Mouse (Mus musculus) liver, embryonic 11.5 days (tissue): ENCODE measurements at regions not wholly inside any gene's neighbourhood (a gene's known extent, or its start where the extent isn't known, plus 50 kb on each side); places are given as distances from the start of the nearest gene placed in this dataset.

Experiments
- ATAC-seq: fragments of 200-750 bp; cut with Nextera tagmentation; replicated peaks from 2 replicates; pipeline ENCODE4 v1.8.0; 2017; ENCODE audit warnings: moderate number of reproducible peaks, mild to moderate bottlenecking, moderate TSS enrichment, moderate library complexity; ENCODE audit not compliant: low FRiP score
- DNase-seq: peaks from one replicate; pipeline ENCODE4 v3.0.0-alpha.2; 2017; ENCODE audit warnings: low spot score
- H3K27ac ChIP-seq: fragments of 300-500 bp; sonication (generic); 2 replicates; pipeline ENCODE4 v1.5.1; 2014; ENCODE audit warnings: mild to moderate bottlenecking, low read depth, low read length, control low read depth
- H3K27me3 ChIP-seq: fragments of 300-500 bp; sonication (generic); replicated peaks from 2 replicates; pipeline ENCODE4 v1.6.1; 2014; ENCODE audit warnings: low read length, mixed read lengths; ENCODE audit not compliant: control insufficient read depth, insufficient read depth
- H3K36me3 ChIP-seq: fragments of 300-500 bp; sonication (generic); 2 replicates; pipeline ENCODE4 v1.6.1; 2014; ENCODE audit warnings: mild to moderate bottlenecking, low read length, moderate library complexity, mixed read lengths; ENCODE audit not compliant: control insufficient read depth, insufficient read depth
- H3K4me1 ChIP-seq: fragments of 300-500 bp; sonication (generic); replicated peaks from 2 replicates; pipeline ENCODE4 v1.6.1; 2014; ENCODE audit warnings: low read length, mixed read lengths; ENCODE audit not compliant: control insufficient read depth, insufficient read depth
- H3K4me2 ChIP-seq: fragments of 300-500 bp; sonication (generic); 2 replicates; pipeline ENCODE4 v1.6.1; 2014; ENCODE audit warnings: mild to moderate bottlenecking, control low read depth, moderate library complexity
- H3K4me3 ChIP-seq: fragments of 300-500 bp; sonication (generic); 2 replicates; pipeline ENCODE4 v1.5.1; 2014; ENCODE audit warnings: low read depth, low read length, control low read depth
- H3K9ac ChIP-seq: fragments of 300-500 bp; sonication (generic); 2 replicates; pipeline ENCODE4 v1.6.1; 2014; ENCODE audit warnings: low read depth, low read length, control low read depth
- H3K9me3 ChIP-seq: fragments of 300-500 bp; sonication (generic); 2 replicates; pipeline ENCODE4 v1.6.1; 2016; ENCODE audit warnings: low read length, inconsistent platforms, mixed read lengths; ENCODE audit not compliant: control insufficient read depth
- WGBS: fragments of 180-500 bp; shearing (Covaris S2); extraction: QIAGEN DNeasy Blood & Tissue Kit; methylation state at CpG from one replicate; pipeline ENCODE4 v1.1.7; 2014; 5-methylcytosine and 5-hydroxymethylcytosine counted together

DNA sequence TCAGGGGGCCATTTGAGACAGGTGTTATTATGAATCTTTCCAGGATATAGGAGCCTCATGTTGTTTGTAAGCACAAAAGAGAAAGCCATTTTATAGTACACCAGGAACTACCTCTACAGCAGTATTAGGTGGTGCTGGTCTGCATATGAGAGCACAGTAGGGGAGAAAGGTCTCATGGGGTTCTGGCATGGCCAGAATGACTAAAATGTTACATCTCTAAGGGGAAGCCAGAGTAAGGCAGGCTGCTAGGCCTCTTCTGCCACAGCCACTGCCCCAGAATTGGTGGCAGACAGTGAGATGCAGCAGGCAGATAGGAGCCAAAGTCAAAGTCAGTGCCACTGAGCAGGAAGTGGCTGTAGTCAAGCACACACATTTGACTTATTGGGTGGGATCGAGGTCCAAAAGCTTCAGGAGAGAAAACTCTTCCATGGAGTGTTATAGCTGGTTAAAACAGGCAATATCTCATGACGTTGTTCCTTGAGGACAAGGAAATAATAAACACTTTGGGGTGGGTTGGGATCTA lies 147.2 kb downstream of the Hira start:
- WGBS, result 71% methylated on average over 2 of the region's 2 CpGs
- no peak overlapping the region for H3K4me3 ChIP-seq
- H3K4me1 ChIP-seq, result no peaks in the 10 kb centered on the region
- ATAC-seq (no peak), DNase-seq (no peak)
- H3K27me3 ChIP-seq, result no peaks in the 10 kb centered on the region
- no peak overlapping the region for H3K27ac ChIP-seq
- no peak overlapping the region for H3K4me2 ChIP-seq
- H3K9me3 ChIP-seq, result no peaks in the 10 kb centered on the region
- H3K9ac ChIP-seq, result no peak overlapping the region
- no peaks in the 10 kb centered on the region for H3K36me3 ChIP-seq

DNA sequence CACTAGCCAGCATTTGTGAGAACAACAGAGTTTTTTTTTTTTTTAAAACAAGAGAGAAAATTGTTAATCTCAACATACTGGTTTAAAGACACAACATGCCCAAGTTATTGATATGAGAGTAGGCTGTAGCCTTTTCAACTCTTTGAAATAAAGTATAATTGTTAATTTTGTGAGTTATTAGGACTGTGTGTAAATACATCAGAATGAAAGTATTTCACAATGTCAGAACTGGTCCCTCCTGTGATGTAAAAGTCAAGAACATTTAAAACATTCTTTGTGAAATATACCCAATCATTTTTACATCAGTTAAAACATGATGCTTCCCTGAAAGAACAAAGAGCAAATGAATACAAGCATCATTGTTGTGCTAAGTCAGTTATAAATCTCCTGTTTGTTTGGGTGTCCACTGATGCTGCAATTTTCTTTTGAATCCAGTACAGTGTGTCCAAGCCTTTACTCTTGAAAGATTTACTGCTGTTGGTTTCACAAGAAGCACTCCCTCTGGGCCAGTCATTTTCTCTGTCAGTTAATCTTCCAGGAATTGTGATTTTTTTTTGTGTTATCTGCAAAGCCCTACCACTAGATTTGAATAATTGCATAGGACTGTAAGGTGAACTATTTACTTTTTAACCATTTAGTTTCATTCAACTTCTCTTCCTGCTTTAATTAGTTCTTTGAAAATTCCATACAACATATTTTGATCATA lies 148.5 kb downstream of the Hira start:
- no peak overlapping the region for H3K4me3 ChIP-seq
- no peak overlapping the region for H3K4me2 ChIP-seq
- H3K4me1 ChIP-seq, result no peaks in the 10 kb centered on the region
- ATAC-seq (no peak), DNase-seq (no peak)
- no peaks in the 10 kb centered on the region for H3K27me3 ChIP-seq
- no peaks in the 10 kb centered on the region for H3K9me3 ChIP-seq
- H3K9ac ChIP-seq, result no peak overlapping the region
- no peak overlapping the region for H3K27ac ChIP-seq
- H3K36me3 ChIP-seq, result no peaks in the 10 kb centered on the region

DNA sequence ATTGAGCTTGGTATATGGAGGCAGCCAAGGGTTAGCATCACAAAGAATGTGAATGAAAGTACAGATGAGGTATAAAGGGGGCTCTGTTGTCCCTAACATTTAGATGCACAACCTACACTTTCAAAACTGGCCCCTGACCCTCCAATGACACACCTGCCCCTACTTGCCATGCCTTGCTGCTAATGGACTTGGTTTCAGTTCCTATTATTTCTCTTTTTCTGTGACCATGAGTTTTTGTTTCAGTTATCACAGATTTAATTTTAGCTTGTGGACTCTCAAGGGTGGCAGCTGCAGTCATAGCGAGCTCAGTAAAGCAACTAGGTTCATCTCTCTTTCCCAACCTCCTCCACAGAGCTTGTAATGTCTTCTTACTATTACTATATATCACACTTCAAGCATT lies 150.3 kb downstream of the Hira start:
- DNase-seq (no peak), ATAC-seq (no peak)
- 67% methylated on average over 1 of the region's 1 CpGs for WGBS
- no peak overlapping the region for H3K4me2 ChIP-seq
- no peak overlapping the region for H3K27ac ChIP-seq
- H3K9ac ChIP-seq, result no peak overlapping the region
- H3K36me3 ChIP-seq, result no peaks in the 10 kb centered on the region
- no peaks in the 10 kb centered on the region for H3K9me3 ChIP-seq
- no peaks in the 10 kb centered on the region for H3K27me3 ChIP-seq
- no peak overlapping the region for H3K4me3 ChIP-seq
- no peaks in the 10 kb centered on the region for H3K4me1 ChIP-seq

DNA sequence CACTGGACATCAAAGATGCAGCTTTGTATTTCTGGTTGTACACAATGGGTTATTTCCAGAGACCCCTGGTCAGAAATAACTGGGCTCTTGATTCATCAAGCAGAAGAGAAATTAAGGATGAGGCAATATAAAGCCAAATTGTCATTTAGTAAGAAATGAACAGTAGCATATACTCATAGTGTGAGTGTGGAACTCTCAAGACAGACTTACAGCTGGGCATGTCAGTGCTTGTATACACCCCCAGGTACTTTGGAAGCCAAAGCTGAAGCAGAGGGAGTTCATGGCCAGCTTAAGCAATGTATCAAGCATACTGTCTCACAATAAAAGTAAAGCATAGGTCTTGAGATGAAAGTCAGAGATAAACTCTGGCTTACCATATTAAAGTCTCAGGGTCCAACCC lies 155.7 kb downstream of the Hira start:
- H3K9me3 ChIP-seq, result no peaks in the 10 kb centered on the region
- H3K4me2 ChIP-seq, result no peak overlapping the region
- ATAC-seq (no peak), DNase-seq (no peak)
- H3K27me3 ChIP-seq, result no peaks in the 10 kb centered on the region
- no peaks in the 10 kb centered on the region for H3K4me1 ChIP-seq
- H3K27ac ChIP-seq, result no peak overlapping the region
- H3K4me3 ChIP-seq, result no peak overlapping the region
- no peaks in the 10 kb centered on the region for H3K36me3 ChIP-seq
- H3K9ac ChIP-seq, result no peak overlapping the region

DNA sequence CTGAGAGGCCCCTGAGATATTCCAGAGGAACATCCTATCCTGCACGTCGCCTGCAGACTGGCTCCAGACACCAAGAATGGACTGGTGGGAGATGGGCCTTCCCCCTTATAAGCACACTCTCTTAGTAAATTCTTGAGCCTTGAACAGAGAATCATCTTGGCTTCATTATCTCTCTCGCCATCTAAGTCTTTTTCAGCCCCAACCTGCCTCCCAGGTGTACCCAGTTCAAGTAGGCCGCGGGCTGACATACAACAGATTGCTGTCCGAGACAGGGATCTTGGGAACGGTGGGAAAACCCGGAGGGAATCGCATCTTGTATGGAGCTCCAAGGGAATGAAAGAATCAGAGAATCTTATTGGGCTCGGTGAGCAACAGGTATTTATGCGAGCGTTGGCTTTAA lies 158.9 kb downstream of the Hira start:
- Histone ChIP-seq H3K4me2 (no peak overlapping the region), H3K9me3 (no peaks in the 10 kb centered on the region)
- 77% methylated on average over 12 of the region's 12 CpGs for WGBS

DNA sequence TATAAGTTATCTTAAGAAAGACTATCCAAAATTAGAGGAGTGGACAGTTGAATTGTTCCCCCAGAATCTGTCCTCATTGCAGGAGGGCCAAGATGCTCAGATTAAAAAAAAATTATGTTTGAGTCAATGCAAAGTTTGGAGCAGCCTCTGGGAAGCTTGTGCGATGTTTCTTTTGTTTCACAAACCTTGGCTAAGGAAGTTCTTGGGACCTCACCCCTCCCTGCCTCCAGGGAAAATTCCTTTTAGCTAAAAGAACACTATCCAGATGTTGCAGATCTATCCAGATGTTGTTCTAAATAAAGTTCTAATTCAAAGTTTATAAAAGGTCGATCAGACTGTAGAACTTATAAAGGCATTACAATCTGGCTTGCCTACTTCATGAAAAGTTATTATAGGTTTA lies 160.8 kb downstream of the Hira start:
- H3K9me3 ChIP-seq, result no peaks in the 10 kb centered on the region
- H3K4me2 ChIP-seq, result no peak overlapping the region
- H3K27me3 ChIP-seq, result no peaks in the 10 kb centered on the region
- no peaks in the 10 kb centered on the region for H3K4me1 ChIP-seq
- no peaks in the 10 kb centered on the region for H3K36me3 ChIP-seq
- whole genome bisulfite sequencing, result 78% methylated on average over 2 of the region's 2 CpGs
- no peak overlapping the region for H3K9ac ChIP-seq
- H3K4me3 ChIP-seq, result no peak overlapping the region
- no peak for DNase-seq
- ATAC-seq, result no peak
- H3K27ac ChIP-seq, result no peak overlapping the region

More for the DNA sequence above, 158.9 kb downstream of the Hira start:
- Histone ChIP-seq H3K36me3 (no peaks in the 10 kb centered on the region), H3K27me3 (no peaks in the 10 kb centered on the region), H3K4me1 (no peaks in the 10 kb centered on the region), H3K9ac (no peak overlapping the region), H3K27ac (no peak overlapping the region), H3K4me3 (no peak overlapping the region)
- DNase-seq, result no peak
- ATAC-seq, result no peak

DNA sequence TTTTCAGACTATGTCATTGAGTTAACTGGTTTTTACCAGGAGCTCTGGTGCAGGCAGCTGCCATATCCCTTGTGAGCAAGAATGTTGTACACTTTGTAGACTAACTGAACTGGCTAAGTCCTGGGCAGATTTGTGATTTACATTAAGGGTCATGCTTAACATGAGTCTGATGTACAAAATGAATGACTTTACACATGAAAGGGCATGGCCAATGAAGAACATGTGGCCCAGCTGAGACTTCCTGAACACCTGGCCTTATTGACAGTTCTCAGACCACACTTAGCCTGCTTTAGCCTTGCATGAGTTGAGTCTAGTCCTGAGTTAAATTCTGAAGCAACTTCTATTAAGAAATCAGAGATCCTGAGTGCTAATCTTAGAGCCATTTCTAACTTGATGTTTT lies 176.0 kb downstream of the Hira start:
- H3K9ac ChIP-seq, result no peak overlapping the region
- H3K4me1 ChIP-seq, result no peaks in the 10 kb centered on the region
- DNase-seq (no peak), ATAC-seq (no peak)
- H3K4me3 ChIP-seq, result no peak overlapping the region
- H3K9me3 ChIP-seq, result no peaks in the 10 kb centered on the region
- no peak overlapping the region for H3K27ac ChIP-seq
- H3K36me3 ChIP-seq, result no peaks in the 10 kb centered on the region
- no peak overlapping the region for H3K4me2 ChIP-seq
- no peaks in the 10 kb centered on the region for H3K27me3 ChIP-seq

DNA sequence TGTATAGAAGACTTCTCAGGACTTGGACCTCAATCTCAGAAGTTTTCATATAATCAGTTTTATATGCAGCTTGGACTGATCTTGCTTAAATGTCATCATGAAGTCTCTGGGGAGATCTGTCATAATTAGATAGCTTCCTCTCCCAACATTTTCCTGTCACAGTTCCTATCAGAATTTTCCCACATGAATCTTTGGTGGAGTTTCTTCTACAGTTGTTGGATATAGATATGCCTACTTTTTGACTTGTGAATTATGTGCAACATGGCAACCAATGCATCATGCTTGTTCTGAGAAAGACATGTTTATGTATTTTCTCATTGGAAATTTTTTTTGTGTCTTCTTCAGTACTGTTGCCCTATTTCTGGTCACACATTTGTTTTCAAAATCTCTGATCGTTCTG lies 183.5 kb downstream of the Hira start:
- Histone ChIP-seq H3K9ac (no peak overlapping the region), H3K9me3 (no peaks in the 10 kb centered on the region), H3K27me3 (no peaks in the 10 kb centered on the region), H3K4me3 (no peak overlapping the region), H3K4me2 (no peak overlapping the region), H3K4me1 (no peaks in the 10 kb centered on the region), H3K36me3 (no peaks in the 10 kb centered on the region), H3K27ac (no peak overlapping the region)
- ATAC-seq (no peak), DNase-seq (no peak)
- 55% methylated on average over 1 of the region's 1 CpGs for WGBS

DNA sequence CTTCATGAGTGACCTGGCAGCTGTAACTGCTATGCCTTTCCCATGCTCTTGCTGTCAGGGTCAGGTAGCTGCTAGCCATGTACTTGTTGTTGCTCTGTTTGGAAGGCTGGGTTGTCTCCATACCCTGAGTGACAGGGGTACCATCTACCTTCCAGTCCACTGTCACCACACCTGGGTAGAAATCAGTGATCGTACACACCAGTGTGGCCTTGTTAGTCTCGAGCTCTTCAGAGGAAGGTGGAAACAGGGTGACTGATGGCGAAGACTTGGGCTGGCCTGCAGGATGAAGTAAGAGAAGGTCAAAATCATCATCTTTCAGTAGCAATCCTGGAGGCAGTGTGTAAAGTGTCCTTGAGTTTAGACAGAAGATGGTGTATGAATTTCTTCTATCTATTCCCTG lies 185.0 kb downstream of the Hira start:
- H3K27me3 ChIP-seq, result no peaks in the 10 kb centered on the region
- no peak overlapping the region for H3K27ac ChIP-seq
- no peaks in the 10 kb centered on the region for H3K36me3 ChIP-seq
- no peak overlapping the region for H3K9ac ChIP-seq
- H3K4me1 ChIP-seq, result no peaks in the 10 kb centered on the region
- H3K9me3 ChIP-seq, result no peaks in the 10 kb centered on the region
- DNase-seq (no peak), ATAC-seq (no peak)
- no peak overlapping the region for H3K4me3 ChIP-seq
- WGBS, result 84% methylated on average over 3 of the region's 3 CpGs
- H3K4me2 ChIP-seq, result no peak overlapping the region
